Mouse (Mus musculus) bone marrow, adult 2 months (tissue): Measurements from ENCODE around the gene Apold1.

Source experiments
- CTCF ChIP-seq: fragments of 200-500 bp; IDR thresholded peaks from 2 replicates; pipeline ENCODE4 v1.5.1; 2011; ENCODE audit warnings: low read length, control low read depth; ENCODE audit not compliant: control insufficient read depth, insufficient read depth
- POLR2A ChIP-seq: fragments of 200-500 bp; IDR thresholded peaks from 2 replicates; pipeline ENCODE4 v1.6.1; 2011; ENCODE audit warnings: low read depth, mild to moderate bottlenecking, control low read depth, low read length, borderline replicate concordance; ENCODE audit not compliant: control insufficient read depth

- TF ChIP-seq CTCF: no peak
- TF ChIP-seq POLR2A: no peak
Measured at GRCm38 (mm10) chr6:134994031-134994651, 12.6 kb downstream of the Apold1 start.
